Mouse (Mus musculus): Measurements from ENCODE around the gene Tenm4. TPM values are rescaled to one million over a fixed set of nuclear protein-coding genes. Genes with fewer than 3 reads are reported as not detected.

The Tenm4 gene
- polyA plus RNA-seq, 1 experiment from 2014 or later = 37.5 TPM

- DNase-seq (ENCODE audit: low spot score) (no peak), ATAC-seq (ENCODE audit: low FRiP score) (no peak)
- Histone ChIP-seq H3K9me3 (ENCODE audit: control insufficient read depth, low read length) (no peaks in the 10 kb centered on the region), H3K36me3 (replicated peaks; ENCODE audit: control insufficient read depth, insufficient read depth) (no peaks in the 10 kb centered on the region), H3K4me1 (replicated peaks; ENCODE audit: control insufficient read depth, insufficient read depth, low read length) (peaks cover 8% of the 10 kb centered on the region; the same call in 1 of the 2 replicates), H3K4me3 (replicated peaks; ENCODE audit: low read length) (no peak overlapping the region), H3K9ac (no peak overlapping the region), H3K4me2 (replicated peaks) (no peak overlapping the region), H3K27me3 (ENCODE audit: control insufficient read depth, insufficient read depth, low read length) (no peaks in the 10 kb centered on the region), H3K27ac (no peak overlapping the region)
- WGBS = 84% methylated on average over 6 of the region's 6 CpGs
Observed at GRCm38 (mm10) chr7:96228562-96229268, 57.7 kb downstream of the Tenm4 start.

- Histone ChIP-seq H3K9me3 (ENCODE audit: control insufficient read depth, low read length) (no peaks in the 10 kb centered on the region), H3K36me3 (replicated peaks; ENCODE audit: control insufficient read depth, insufficient read depth) (no peaks in the 10 kb centered on the region), H3K9ac (no peak overlapping the region), H3K27ac (no peak overlapping the region), H3K4me1 (replicated peaks; ENCODE audit: control insufficient read depth, insufficient read depth, low read length) (peaks cover 8% of the 10 kb centered on the region; the same call in 1 of the 2 replicates), H3K4me2 (replicated peaks) (no peak overlapping the region), H3K4me3 (replicated peaks; ENCODE audit: low read length) (no peak overlapping the region), H3K27me3 (ENCODE audit: control insufficient read depth, insufficient read depth, low read length) (no peaks in the 10 kb centered on the region)
- ATAC-seq (ENCODE audit: low FRiP score) (no peak), DNase-seq (ENCODE audit: low spot score) (no peak)
- WGBS = 67% methylated on average over 8 of the region's 8 CpGs
Observed at GRCm38 (mm10) chr7:96230006-96230719, 59.1 kb downstream of the Tenm4 start.

GRCm38 (mm10) chr7:96230720-96231241 lies 59.7 kb downstream of the Tenm4 start:
- 54% methylated on average over 9 of the region's 9 CpGs for WGBS
- no peak overlapping the region for H3K9ac ChIP-seq
- H3K27ac ChIP-seq = 0 out of 2 replicates have a peak overlapping the region, but pooled peaks have one; percentile 21
- DNase-seq (ENCODE audit: low spot score) = no peak
- no peaks in the 10 kb centered on the region for H3K27me3 ChIP-seq (ENCODE audit: control insufficient read depth, insufficient read depth, low read length)
- no peaks in the 10 kb centered on the region for H3K9me3 ChIP-seq (ENCODE audit: control insufficient read depth, low read length)
- H3K4me3 ChIP-seq (replicated peaks; ENCODE audit: low read length) = no peak overlapping the region
- H3K4me1 ChIP-seq (replicated peaks; ENCODE audit: control insufficient read depth, insufficient read depth, low read length) = peaks cover 8% of the 10 kb centered on the region; the same call in 1 of the 2 replicates
- H3K4me2 ChIP-seq (replicated peaks) = no peak overlapping the region
- no peaks in the 10 kb centered on the region for H3K36me3 ChIP-seq (replicated peaks; ENCODE audit: control insufficient read depth, insufficient read depth)
- no peak for ATAC-seq (ENCODE audit: low FRiP score)

- no peaks in the 10 kb centered on the region for H3K36me3 ChIP-seq (replicated peaks; ENCODE audit: control insufficient read depth, insufficient read depth)
- H3K4me1 ChIP-seq (replicated peaks; ENCODE audit: control insufficient read depth, insufficient read depth, low read length) = peaks cover 3% of the 10 kb centered on the region; the same call in 1 of the 2 replicates
- no peak overlapping the region for H3K9ac ChIP-seq
- H3K4me2 ChIP-seq (replicated peaks) = no peak overlapping the region
- ATAC-seq (ENCODE audit: low FRiP score) (no peak), DNase-seq (ENCODE audit: low spot score) (no peak)
- 0 out of 2 replicates have a peak, but pooled peaks cover 3% of the 10 kb centered on the region for H3K9me3 ChIP-seq (ENCODE audit: control insufficient read depth, low read length)
- H3K4me3 ChIP-seq (replicated peaks; ENCODE audit: low read length) = no peak overlapping the region
- no peaks in the 10 kb centered on the region for H3K27me3 ChIP-seq (ENCODE audit: control insufficient read depth, insufficient read depth, low read length)
- 79% methylated on average over 6 of the region's 6 CpGs for WGBS
- no peak overlapping the region for H3K27ac ChIP-seq
Observed at GRCm38 (mm10) chr7:96235847-96236246, 64.8 kb downstream of the Tenm4 start.

- no peak overlapping the region for H3K4me2 ChIP-seq (replicated peaks)
- no peaks in the 10 kb centered on the region for H3K36me3 ChIP-seq (replicated peaks; ENCODE audit: control insufficient read depth, insufficient read depth)
- 59% methylated on average over 2 of the region's 2 CpGs for WGBS
- H3K4me1 ChIP-seq (replicated peaks; ENCODE audit: control insufficient read depth, insufficient read depth, low read length) = peaks cover 5% of the 10 kb centered on the region
- DNase-seq (ENCODE audit: low spot score) (no peak), ATAC-seq (ENCODE audit: low FRiP score) (no peak)
- no peak overlapping the region for H3K27ac ChIP-seq
- H3K9me3 ChIP-seq (ENCODE audit: control insufficient read depth, low read length) = 0 out of 2 replicates have a peak, but pooled peaks cover 3% of the 10 kb centered on the region
- H3K4me3 ChIP-seq (replicated peaks; ENCODE audit: low read length) = no peak overlapping the region
- no peak overlapping the region for H3K9ac ChIP-seq
- H3K27me3 ChIP-seq (ENCODE audit: control insufficient read depth, insufficient read depth, low read length) = no peaks in the 10 kb centered on the region
Observed at GRCm38 (mm10) chr7:96240661-96241060, 69.6 kb downstream of the Tenm4 start.

GRCm38 (mm10) chr7:96242328-96243185 lies 71.5 kb downstream of the Tenm4 start:
- Histone ChIP-seq H3K4me2 (replicated peaks) (no peak overlapping the region), H3K36me3 (replicated peaks; ENCODE audit: control insufficient read depth, insufficient read depth) (no peaks in the 10 kb centered on the region), H3K27ac (no peak overlapping the region), H3K4me1 (replicated peaks; ENCODE audit: control insufficient read depth, insufficient read depth, low read length) (peaks cover 5% of the 10 kb centered on the region), H3K27me3 (ENCODE audit: control insufficient read depth, insufficient read depth, low read length) (no peaks in the 10 kb centered on the region), H3K9ac (no peak overlapping the region), H3K9me3 (ENCODE audit: control insufficient read depth, low read length) (no peaks in the 10 kb centered on the region), H3K4me3 (replicated peaks; ENCODE audit: low read length) (no peak overlapping the region)
- DNase-seq (ENCODE audit: low spot score) = no peak
- ATAC-seq (ENCODE audit: low FRiP score) = no peak
- WGBS = 81% methylated on average over 4 of the region's 4 CpGs

- DNase-seq (ENCODE audit: low spot score) = no peak
- Histone ChIP-seq H3K4me2 (replicated peaks) (no peak overlapping the region), H3K27me3 (ENCODE audit: control insufficient read depth, insufficient read depth, low read length) (no peaks in the 10 kb centered on the region), H3K27ac (no peak overlapping the region), H3K4me1 (replicated peaks; ENCODE audit: control insufficient read depth, insufficient read depth, low read length) (peaks cover 5% of the 10 kb centered on the region), H3K9ac (no peak overlapping the region), H3K9me3 (ENCODE audit: control insufficient read depth, low read length) (no peaks in the 10 kb centered on the region), H3K36me3 (replicated peaks; ENCODE audit: control insufficient read depth, insufficient read depth) (no peaks in the 10 kb centered on the region), H3K4me3 (replicated peaks; ENCODE audit: low read length) (no peak overlapping the region)
- 90% methylated on average over 1 of the region's 1 CpGs for WGBS
- no peak for ATAC-seq (ENCODE audit: low FRiP score)
Observed at GRCm38 (mm10) chr7:96244796-96245195, 73.8 kb downstream of the Tenm4 start.

- no peak for ATAC-seq (ENCODE audit: low FRiP score)
- Histone ChIP-seq H3K27me3 (ENCODE audit: control insufficient read depth, insufficient read depth, low read length) (no peaks in the 10 kb centered on the region), H3K9ac (no peak overlapping the region), H3K4me2 (replicated peaks) (no peak overlapping the region), H3K27ac (no peak overlapping the region), H3K9me3 (ENCODE audit: control insufficient read depth, low read length) (no peaks in the 10 kb centered on the region), H3K4me3 (replicated peaks; ENCODE audit: low read length) (no peak overlapping the region), H3K4me1 (replicated peaks; ENCODE audit: control insufficient read depth, insufficient read depth, low read length) (no peaks in the 10 kb centered on the region), H3K36me3 (replicated peaks; ENCODE audit: control insufficient read depth, insufficient read depth) (no peaks in the 10 kb centered on the region)
- 83% methylated on average over 6 of the region's 6 CpGs for WGBS
- no peak for DNase-seq (ENCODE audit: low spot score)
Observed at GRCm38 (mm10) chr7:96259630-96260029, 88.6 kb downstream of the Tenm4 start.

- no peaks in the 10 kb centered on the region for H3K36me3 ChIP-seq (replicated peaks; ENCODE audit: control insufficient read depth, insufficient read depth)
- DNase-seq (ENCODE audit: low spot score) = no peak
- H3K27me3 ChIP-seq (ENCODE audit: control insufficient read depth, insufficient read depth, low read length) = no peaks in the 10 kb centered on the region
- H3K9ac ChIP-seq = no peak overlapping the region
- ATAC-seq (ENCODE audit: low FRiP score) = no peak
- H3K9me3 ChIP-seq (ENCODE audit: control insufficient read depth, low read length) = no peaks in the 10 kb centered on the region
- H3K27ac ChIP-seq = no peak overlapping the region
- H3K4me3 ChIP-seq (replicated peaks; ENCODE audit: low read length) = no peak overlapping the region
- H3K4me2 ChIP-seq (replicated peaks) = no peak overlapping the region
- no peaks in the 10 kb centered on the region for H3K4me1 ChIP-seq (replicated peaks; ENCODE audit: control insufficient read depth, insufficient read depth, low read length)
Observed at GRCm38 (mm10) chr7:96262182-96262581, 91.1 kb downstream of the Tenm4 start.
